Mouse (Mus musculus) hindbrain, embryonic 11.5 days (tissue): Measurements from ENCODE around the gene Agmat. TPM values are rescaled to one million over a fixed set of nuclear protein-coding genes. Genes with fewer than 3 reads are reported as not detected.
"Not testable (repeated sequence)": the region's sequence is repeated elsewhere in the genome, so short reads cannot be mapped to it uniquely, and the experiment has no call there.

Experiments
- ATAC-seq: fragments of 200-750 bp; cut with Nextera tagmentation; 2 replicates; pipeline ENCODE4 v1.8.0; 2017; ENCODE audit warnings: mild to moderate bottlenecking, moderate TSS enrichment, moderate library complexity; ENCODE audit not compliant: low FRiP score
- DNase-seq: peaks from one replicate; pipeline ENCODE4 v3.0.0-alpha.2; 2015; ENCODE audit warnings: low spot score
- H3K27ac ChIP-seq: fragments of 300-500 bp; sonication (generic); 2 replicates; pipeline ENCODE4 v1.5.1; 2014; ENCODE audit warnings: mild to moderate bottlenecking, low read depth, low read length
- H3K27me3 ChIP-seq: fragments of 300-500 bp; sonication (generic); 2 replicates; pipeline ENCODE4 v1.6.1; 2014; ENCODE audit warnings: mild to moderate bottlenecking, low read length, moderate library complexity, mixed read lengths; ENCODE audit not compliant: control insufficient read depth, insufficient read depth
- H3K36me3 ChIP-seq: fragments of 300-500 bp; sonication (generic); 2 replicates; pipeline ENCODE4 v1.6.1; 2014; ENCODE audit warnings: mild to moderate bottlenecking, low read length, moderate library complexity, mixed read lengths; ENCODE audit not compliant: control insufficient read depth, insufficient read depth
- H3K4me1 ChIP-seq: fragments of 300-500 bp; sonication (generic); replicated peaks from 2 replicates; pipeline ENCODE4 v1.6.1; 2014; ENCODE audit warnings: low read length, mixed read lengths; ENCODE audit not compliant: control insufficient read depth, insufficient read depth
- H3K4me2 ChIP-seq: fragments of 300-500 bp; sonication (generic); replicated peaks from 2 replicates; pipeline ENCODE4 v1.6.1; 2014; ENCODE audit warnings: mild to moderate bottlenecking, low read depth, low read length
- H3K4me3 ChIP-seq: fragments of 300-500 bp; sonication (generic); 2 replicates; pipeline ENCODE4 v1.5.1; 2014; ENCODE audit warnings: low read depth, low read length
- H3K9ac ChIP-seq: fragments of 300-500 bp; sonication (generic); 2 replicates; pipeline ENCODE4 v1.6.1; 2014; ENCODE audit warnings: low read depth, low read length
- H3K9me3 ChIP-seq: fragments of 300-500 bp; sonication (generic); 2 replicates; pipeline ENCODE4 v1.6.1; 2016; ENCODE audit warnings: low read length; ENCODE audit not compliant: control insufficient read depth
- WGBS: fragments of 180-500 bp; shearing (Covaris S2); extraction: QIAGEN DNeasy Blood & Tissue Kit; methylation state at CpG from one replicate; pipeline ENCODE4 v1.1.7; 2014; 5-methylcytosine and 5-hydroxymethylcytosine counted together
- polyA plus RNA-seq: library from polyadenylated mRNA; unstranded; fragments of >200 nt; fragmentation: Nextera tagmentation; extraction: Ambion mirVana; gene quantifications from 2 replicates; pipeline ENCODE4 v1.2.1, GENCODE M21; 2014

The Agmat gene
- polyA plus RNA-seq, 1 experiment from 2014 or later: not detected

- Histone ChIP-seq H3K36me3 (no peaks in the 10 kb centered on the region), H3K9me3 (no peaks in the 10 kb centered on the region), H3K4me2 (no peak overlapping the region), H3K4me3 (no peak overlapping the region), H3K4me1 (no peaks in the 10 kb centered on the region), H3K27ac (no peak overlapping the region), H3K9ac (no peak overlapping the region), H3K27me3 (no peaks in the 10 kb centered on the region)
- 92% methylated on average over 12 of the region's 12 CpGs for WGBS
- ATAC-seq (no peak), DNase-seq (no peak)
These were observed 17.0 kb downstream of the Agmat start for GRCm38 (mm10) chr4:141763476-141763875.

- Histone ChIP-seq H3K27me3 (no peaks in the 10 kb centered on the region), H3K4me3 (no peak overlapping the region), H3K36me3 (no peaks in the 10 kb centered on the region), H3K4me2 (no peak overlapping the region), H3K4me1 (no peaks in the 10 kb centered on the region), H3K27ac (no peak overlapping the region), H3K9me3 (no peaks in the 10 kb centered on the region), H3K9ac (no peak overlapping the region)
- ATAC-seq (no peak), DNase-seq (no peak)
- WGBS: 93% methylated on average over 3 of the region's 3 CpGs
These were observed 18.5 kb downstream of the Agmat start for GRCm38 (mm10) chr4:141765008-141765407.

- no peaks in the 10 kb centered on the region for H3K9me3 ChIP-seq
- H3K27ac ChIP-seq: no peak overlapping the region
- no peaks in the 10 kb centered on the region for H3K27me3 ChIP-seq
- no peak overlapping the region for H3K4me3 ChIP-seq
- no peaks in the 10 kb centered on the region for H3K4me1 ChIP-seq
- H3K36me3 ChIP-seq: no peaks in the 10 kb centered on the region
- no peak overlapping the region for H3K4me2 ChIP-seq
- DNase-seq (no peak), ATAC-seq (no peak)
- H3K9ac ChIP-seq: no peak overlapping the region
- 90% methylated on average over 8 of the region's 8 CpGs for WGBS
These were observed 19.8 kb downstream of the Agmat start for GRCm38 (mm10) chr4:141766316-141766667.

- H3K36me3 ChIP-seq: no peaks in the 10 kb centered on the region; the same call in 1 of the 2 replicates
- no peak overlapping the region for H3K9ac ChIP-seq
- H3K4me1 ChIP-seq: no peaks in the 10 kb centered on the region
- no peaks in the 10 kb centered on the region for H3K27me3 ChIP-seq
- ATAC-seq (no peak), DNase-seq (no peak)
- no peak overlapping the region; the same call in 1 of the 2 replicates for H3K4me2 ChIP-seq
- WGBS: 80% methylated on average over 19 of the region's 19 CpGs
- no peaks in the 10 kb centered on the region for H3K9me3 ChIP-seq
- H3K27ac ChIP-seq: no peak overlapping the region
- H3K4me3 ChIP-seq: no peak overlapping the region
These were observed 20.3 kb downstream of the Agmat start for GRCm38 (mm10) chr4:141766668-141767352.

GRCm38 (mm10) chr4:141767353-141768036 lies 21.0 kb downstream of the Agmat start:
- ATAC-seq (no peak), DNase-seq (no peak)
- no peak overlapping the region; the same call in 1 of the 2 replicates for H3K4me2 ChIP-seq
- H3K27ac ChIP-seq: no peak overlapping the region
- H3K36me3 ChIP-seq: peaks cover 2% of the 10 kb centered on the region; the same call in 1 of the 2 replicates
- no peak overlapping the region for H3K4me3 ChIP-seq
- H3K9me3 ChIP-seq: no peaks in the 10 kb centered on the region
- H3K27me3 ChIP-seq: no peaks in the 10 kb centered on the region
- WGBS: 67% methylated on average over 19 of the region's 19 CpGs
- H3K4me1 ChIP-seq: no peaks in the 10 kb centered on the region
- H3K9ac ChIP-seq: no peak overlapping the region

- Histone ChIP-seq H3K36me3 (peaks cover 4% of the 10 kb centered on the region; the same call in 1 of the 2 replicates), H3K27me3 (no peaks in the 10 kb centered on the region), H3K4me3 (no peak overlapping the region), H3K4me2 (no peak overlapping the region), H3K27ac (no peak overlapping the region), H3K9me3 (no peaks in the 10 kb centered on the region), H3K4me1 (no peaks in the 10 kb centered on the region), H3K9ac (no peak overlapping the region)
- 95% methylated on average over 8 of the region's 8 CpGs for WGBS
- DNase-seq: no peak
- no peak for ATAC-seq
These were observed 23.2 kb downstream of the Agmat start for GRCm38 (mm10) chr4:141769501-141770160.

- no peak for ATAC-seq
- DNase-seq: no peak
- no peaks in the 10 kb centered on the region for H3K4me1 ChIP-seq
- no peak overlapping the region for H3K27ac ChIP-seq
- H3K4me2 ChIP-seq: no peak overlapping the region
- H3K27me3 ChIP-seq: no peaks in the 10 kb centered on the region
- 93% methylated on average over 8 of the region's 8 CpGs for WGBS
- no peak overlapping the region for H3K9ac ChIP-seq
- no peaks in the 10 kb centered on the region for H3K9me3 ChIP-seq
- no peak overlapping the region for H3K4me3 ChIP-seq
- peaks cover 4% of the 10 kb centered on the region; the same call in 1 of the 2 replicates for H3K36me3 ChIP-seq
These were observed 25.4 kb downstream of the Agmat start for GRCm38 (mm10) chr4:141771823-141772222.

GRCm38 (mm10) chr4:141773019-141773418 lies 26.5 kb downstream of the Agmat start:
- 84% methylated on average over 4 of the region's 4 CpGs for WGBS
- not testable (repeated sequence) for H3K27me3 ChIP-seq

More at GRCm38 (mm10) chr4:141773019-141773418, 26.5 kb downstream of the Agmat start:
- DNase-seq, H3K9ac ChIP-seq, H3K27ac ChIP-seq, ATAC-seq, H3K9me3 ChIP-seq, H3K4me2 ChIP-seq, H3K36me3 ChIP-seq, H3K4me1 ChIP-seq, H3K4me3 ChIP-seq: not testable (repeated sequence)
